Mouse (Mus musculus): ENCODE measurements around the gene Fbxw7.

DNA sequence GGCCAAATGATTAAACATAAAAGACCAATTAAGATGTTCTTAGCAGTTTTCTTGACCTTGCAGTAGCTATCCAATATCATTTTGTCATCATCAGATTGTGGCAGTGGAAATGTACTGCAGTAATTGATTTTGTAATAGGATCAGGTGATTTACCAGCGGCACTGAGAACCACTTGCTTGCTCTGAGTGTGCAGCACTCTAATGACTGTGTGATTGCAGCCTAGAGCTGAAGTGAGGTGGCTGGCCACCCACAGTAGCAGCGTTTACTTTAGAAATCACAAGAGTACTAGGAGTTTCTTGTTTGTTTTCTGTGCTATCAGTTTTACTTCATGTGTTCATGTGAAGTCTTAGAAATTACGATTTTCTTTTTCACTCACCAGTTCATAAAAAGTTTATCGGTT is 61.1 kb downstream of the Fbxw7 start:
- TF ChIP-seq CTCF (IDR thresholded peaks at IDR 0.05; ENCODE audit: control insufficient read depth, insufficient read depth, insufficient read length), result no peak
- no peak for TF ChIP-seq CEBPB (IDR thresholded peaks at IDR 0.05; ENCODE audit: low read depth)
- TF ChIP-seq MAX (IDR thresholded peaks at IDR 0.05), result no peak
